Mouse (Mus musculus): ENCODE results near the gene Isca1. TPM values are rescaled to one million over a fixed set of nuclear protein-coding genes. Genes with fewer than 3 reads are reported as not detected.

Gene Isca1
- total and polyA plus RNA-seq, 2 experiments from 2014 or later: 87.8 to 154 TPM

DNA sequence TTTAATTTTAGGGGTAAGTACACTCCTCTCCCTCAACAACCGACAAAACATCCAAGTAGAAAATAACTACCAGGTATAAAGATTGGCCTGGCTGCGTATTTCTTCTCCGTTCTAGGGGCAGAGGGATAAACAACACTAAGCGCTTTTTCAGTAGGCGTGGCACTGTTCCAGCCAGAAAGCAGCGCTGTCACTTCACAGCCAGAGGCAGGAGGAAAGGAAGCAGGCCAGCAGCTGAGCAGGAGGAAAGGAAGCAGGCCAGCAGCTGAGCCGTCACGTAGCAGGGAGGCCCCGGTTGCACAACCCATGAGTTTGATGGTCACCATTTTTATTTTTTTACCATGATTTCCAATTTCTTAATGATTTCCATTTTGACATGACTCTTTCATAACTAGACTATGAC is 1.6 kb upstream of the Isca1 start:
- peaks cover 21% of the 10 kb centered on the region for H3K36me3 ChIP-seq (ENCODE audit: insufficient read depth)
- 51% methylated on average over 9 of the region's 9 CpGs for WGBS
- no peak for ATAC-seq
- no peak overlapping the region for H3K4me2 ChIP-seq (ENCODE audit: low read depth)
- H3K9me3 ChIP-seq (ENCODE audit: low read length): no peaks in the 10 kb centered on the region
- peak overlapping the region; percentile 70; the same call in 1 of the 2 replicates for H3K9ac ChIP-seq
- H3K27me3 ChIP-seq (ENCODE audit: insufficient read depth, low read length): no peaks in the 10 kb centered on the region
- H3K4me3 ChIP-seq (ENCODE audit: low read depth, low read length): no peak overlapping the region
- peak; percentile 55 for DNase-seq
- no peak for TF ChIP-seq CTCF (IDR thresholded peaks at IDR 0.05; ENCODE audit: low read depth)
- peaks cover 19% of the 10 kb centered on the region for H3K4me1 ChIP-seq (ENCODE audit: insufficient read depth)
- H3K27ac ChIP-seq (ENCODE audit: low read depth, low read length): peak overlapping the region; percentile 91; the same call in 1 of the 2 replicates

DNA sequence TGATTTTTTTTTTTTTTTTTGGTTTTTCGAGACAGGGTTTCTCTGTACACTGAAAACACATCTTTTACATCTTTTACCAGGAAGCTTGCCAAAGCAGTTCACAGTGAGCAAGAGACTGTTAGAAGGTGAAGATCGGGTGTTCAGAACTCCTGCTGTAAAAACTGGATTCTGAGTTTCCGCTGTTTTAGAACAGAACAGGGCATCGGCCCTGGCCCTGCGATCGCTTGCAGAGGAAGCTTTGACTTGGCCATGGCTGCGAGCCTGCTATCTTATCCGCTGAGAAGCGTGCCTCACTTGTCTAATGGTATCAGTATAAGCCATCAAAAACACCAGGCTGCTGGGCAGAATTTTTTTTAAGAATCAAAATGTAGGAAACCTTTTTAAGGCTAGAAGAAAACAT is 1.2 kb upstream of the Isca1 start:
- Histone ChIP-seq H3K36me3 (ENCODE audit: insufficient read depth) (peaks cover 19% of the 10 kb centered on the region), H3K9me3 (ENCODE audit: low read length) (no peaks in the 10 kb centered on the region), H3K4me3 (ENCODE audit: low read depth, low read length) (peak overlapping the region; percentile 83), H3K4me1 (ENCODE audit: insufficient read depth) (peaks cover 19% of the 10 kb centered on the region), H3K27me3 (ENCODE audit: insufficient read depth, low read length) (no peaks in the 10 kb centered on the region), H3K4me2 (ENCODE audit: low read depth) (peak overlapping the region; percentile 75), H3K9ac (peak overlapping the region; percentile 70), H3K27ac (ENCODE audit: low read depth, low read length) (peak overlapping the region; percentile 91)
- no peak for DNase-seq
- TF ChIP-seq CTCF (IDR thresholded peaks at IDR 0.05; ENCODE audit: low read depth): no peak
- ATAC-seq: no peak
- 66% methylated on average over 9 of the region's 9 CpGs for WGBS

DNA sequence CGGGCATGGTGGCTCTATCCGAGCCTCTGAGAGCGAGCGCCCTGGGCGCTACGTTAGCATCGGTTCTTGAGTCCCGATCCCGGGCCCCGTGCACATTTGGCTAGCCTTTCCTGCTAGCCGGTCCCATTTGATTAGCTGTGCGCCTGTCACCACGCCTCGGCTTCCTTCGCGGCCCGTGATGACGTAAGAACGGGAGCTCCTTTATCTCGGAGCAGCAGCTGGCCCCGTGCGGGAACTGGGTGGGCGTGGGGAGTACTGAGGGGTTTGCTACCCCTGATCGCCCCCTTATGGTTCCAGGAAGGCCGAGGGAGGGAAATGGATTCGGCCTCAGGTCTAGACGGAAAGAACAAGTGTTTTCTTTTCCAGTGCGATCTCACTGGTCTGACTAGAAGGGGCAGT is 553 bp upstream of the Isca1 start:
- Histone ChIP-seq H3K9me3 (ENCODE audit: low read length) (no peaks in the 10 kb centered on the region), H3K36me3 (ENCODE audit: insufficient read depth) (peaks cover 13% of the 10 kb centered on the region), H3K27ac (ENCODE audit: low read depth, low read length) (peak overlapping the region; percentile 91), H3K4me1 (ENCODE audit: insufficient read depth) (peaks cover 19% of the 10 kb centered on the region), H3K9ac (peak overlapping the region; percentile 70), H3K27me3 (ENCODE audit: insufficient read depth, low read length) (no peaks in the 10 kb centered on the region), H3K4me2 (ENCODE audit: low read depth) (peak overlapping the region; percentile 75), H3K4me3 (ENCODE audit: low read depth, low read length) (peak overlapping the region; percentile 83)
- TF ChIP-seq CTCF (IDR thresholded peaks at IDR 0.05; ENCODE audit: low read depth): peak; percentile 62
- peak; percentile 88 for ATAC-seq
- DNase-seq: peak; percentile 94
- under 1% methylated on average over 28 of the region's 28 CpGs for WGBS

GRCm38 (mm10) chr13:59768531-59768930 is 1.1 kb downstream of the Isca1 start:
- H3K27me3 ChIP-seq (ENCODE audit: insufficient read depth, low read length): no peaks in the 10 kb centered on the region
- 35% methylated on average over 13 of the region's 13 CpGs for WGBS
- H3K9ac ChIP-seq: peak overlapping the region; percentile 70; the same call in 1 of the 2 replicates
- DNase-seq (no peak), ATAC-seq (no peak)
- peaks cover 8% of the 10 kb centered on the region for H3K36me3 ChIP-seq (ENCODE audit: insufficient read depth)
- no peak overlapping the region for H3K27ac ChIP-seq (ENCODE audit: low read depth, low read length)
- TF ChIP-seq CTCF (IDR thresholded peaks at IDR 0.05; ENCODE audit: low read depth): no peak
- H3K4me1 ChIP-seq (ENCODE audit: insufficient read depth): peaks cover 19% of the 10 kb centered on the region
- peak overlapping the region; percentile 75 for H3K4me2 ChIP-seq (ENCODE audit: low read depth)
- H3K9me3 ChIP-seq (ENCODE audit: low read length): no peaks in the 10 kb centered on the region
- H3K4me3 ChIP-seq (ENCODE audit: low read depth, low read length): peak overlapping the region; percentile 83

- DNase-seq: no peak
- no peak overlapping the region for H3K4me2 ChIP-seq (ENCODE audit: low read depth)
- H3K4me3 ChIP-seq (ENCODE audit: low read depth, low read length): no peak overlapping the region
- 82% methylated on average over 11 of the region's 11 CpGs for WGBS
- no peak for TF ChIP-seq CTCF (IDR thresholded peaks at IDR 0.05; ENCODE audit: low read depth)
- no peak overlapping the region for H3K27ac ChIP-seq (ENCODE audit: low read depth, low read length)
- peaks cover 8% of the 10 kb centered on the region; the same call in 1 of the 2 replicates for H3K36me3 ChIP-seq (ENCODE audit: insufficient read depth)
- H3K9ac ChIP-seq: no peak overlapping the region
- peaks cover 19% of the 10 kb centered on the region for H3K4me1 ChIP-seq (ENCODE audit: insufficient read depth)
- ATAC-seq: no peak
- H3K27me3 ChIP-seq (ENCODE audit: insufficient read depth, low read length): no peaks in the 10 kb centered on the region
- H3K9me3 ChIP-seq (ENCODE audit: low read length): no peaks in the 10 kb centered on the region
Measured at GRCm38 (mm10) chr13:59766786-59767515, 2.7 kb downstream of the Isca1 start.

GRCm38 (mm10) chr13:59762791-59763190 is 6.8 kb downstream of the Isca1 start:
- Histone ChIP-seq H3K27me3 (ENCODE audit: insufficient read depth, low read length) (no peaks in the 10 kb centered on the region), H3K4me1 (ENCODE audit: insufficient read depth) (peaks cover 3% of the 10 kb centered on the region; the same call in 1 of the 2 replicates), H3K4me2 (ENCODE audit: low read depth) (no peak overlapping the region), H3K4me3 (ENCODE audit: low read depth, low read length) (no peak overlapping the region), H3K27ac (ENCODE audit: low read depth, low read length) (no peak overlapping the region), H3K9ac (no peak overlapping the region), H3K9me3 (ENCODE audit: low read length) (no peaks in the 10 kb centered on the region), H3K36me3 (ENCODE audit: insufficient read depth) (peaks cover 38% of the 10 kb centered on the region)
- TF ChIP-seq CTCF (IDR thresholded peaks at IDR 0.05; ENCODE audit: low read depth): no peak
- no peak for DNase-seq
- no peak for ATAC-seq
- 94% methylated on average over 7 of the region's 7 CpGs for WGBS

DNA sequence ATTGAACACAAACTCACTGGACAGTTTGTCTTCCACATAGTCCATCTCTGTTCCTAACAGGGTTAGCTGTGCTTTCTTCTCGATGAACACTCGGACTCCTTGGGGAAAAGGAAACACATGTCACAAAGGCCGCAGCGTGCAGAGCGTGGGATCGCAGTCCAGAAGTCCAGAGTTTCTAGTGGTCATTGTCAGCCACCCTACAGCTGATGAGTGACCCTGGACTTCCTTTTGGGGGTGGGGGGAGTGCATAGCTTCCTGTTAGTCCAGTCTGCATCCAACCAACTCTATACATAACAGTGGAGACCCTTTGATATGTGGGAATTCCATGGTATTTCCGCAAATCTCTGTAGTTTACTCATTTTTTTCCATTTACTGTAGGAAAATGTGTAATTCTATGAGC is 12.7 kb downstream of the Isca1 start:
- no peak overlapping the region for H3K27ac ChIP-seq (ENCODE audit: low read depth, low read length)
- H3K9ac ChIP-seq: no peak overlapping the region
- H3K36me3 ChIP-seq (ENCODE audit: insufficient read depth): peaks cover 52% of the 10 kb centered on the region
- H3K4me3 ChIP-seq (ENCODE audit: low read depth, low read length): no peak overlapping the region
- TF ChIP-seq CTCF (IDR thresholded peaks at IDR 0.05; ENCODE audit: low read depth): no peak
- no peaks in the 10 kb centered on the region for H3K9me3 ChIP-seq (ENCODE audit: low read length)
- H3K4me1 ChIP-seq (ENCODE audit: insufficient read depth): no peaks in the 10 kb centered on the region
- no peaks in the 10 kb centered on the region for H3K27me3 ChIP-seq (ENCODE audit: insufficient read depth, low read length)
- 94% methylated on average over 7 of the region's 7 CpGs for WGBS
- no peak for ATAC-seq
- no peak for DNase-seq
- no peak overlapping the region for H3K4me2 ChIP-seq (ENCODE audit: low read depth)

Data from forebrain, postnatal 0 days (tissue).